Mouse (Mus musculus) E14TG2a.4 (cell line): ENCODE measurements around the gene Cox4i1.

Experiments used
- CTCF ChIP-seq: conservative IDR thresholded peaks from 2 replicates; pipeline ENCODE4 v1.5.1; 2014; ENCODE audit warnings: low read length
- NANOG ChIP-seq: IDR thresholded peaks from 2 replicates; pipeline ENCODE4 v1.6.1; 2014; ENCODE audit warnings: borderline replicate concordance, low read length, mixed read lengths

GRCm38 (mm10) chr8:120678447-120678846 lies 10.4 kb downstream of the Cox4i1 start:
- TF ChIP-seq CTCF (peak; percentile 83), NANOG (no peak)
